Mouse (Mus musculus) cerebellum, adult 2 months (tissue): Measurements from ENCODE around the gene Zfp57. TPM values are rescaled to one million over a fixed set of nuclear protein-coding genes. Genes with fewer than 3 reads are reported as not detected.

Source experiments
- DNase-seq, 2 experiments: peaks; one replicate each; pipeline ENCODE4 v3.0.0; 2021
- H3K27ac ChIP-seq: fragments of 200-500 bp; 2 replicates; pipeline ENCODE4 v1.5.1; 2012; ENCODE audit warnings: low read length, control low read depth, inconsistent platforms; ENCODE audit not compliant: insufficient read depth
- H3K27me3 ChIP-seq: fragments of 200-500 bp; 2 replicates; pipeline ENCODE4 v1.6.1; 2012; ENCODE audit warnings: inconsistent platforms, mild to moderate bottlenecking, low read length, moderate library complexity; ENCODE audit not compliant: control insufficient read depth, insufficient read depth
- H3K4me1 ChIP-seq: fragments of 200-500 bp; 2 replicates; pipeline ENCODE4 v1.6.1; 2011; ENCODE audit warnings: low read length; ENCODE audit not compliant: control insufficient read depth, insufficient read depth
- H3K4me3 ChIP-seq: fragments of 200-500 bp; replicated peaks from 2 replicates; pipeline ENCODE3; 2011; ENCODE audit warnings: mild to moderate bottlenecking, low read depth, low read length, control low read depth; ENCODE audit not compliant: insufficient read depth
- CTCF ChIP-seq: fragments of 200-500 bp; IDR thresholded peaks from 2 replicates; pipeline ENCODE4 v1.5.1; 2011; ENCODE audit warnings: low read depth, mild to moderate bottlenecking, control low read depth, low read length, moderate library complexity, borderline replicate concordance; ENCODE audit not compliant: insufficient read depth
- POLR2A ChIP-seq: fragments of 200-500 bp; IDR thresholded peaks from 2 replicates; pipeline ENCODE4 v1.6.1; 2011; ENCODE audit warnings: low read length, control low read depth, borderline replicate concordance; ENCODE audit not compliant: insufficient read depth
- WGBS: fragments of 180-500 bp; shearing (Covaris S2); methylation state at CpG from one replicate; pipeline ENCODE4 v1.1.7; 2018; 5-methylcytosine and 5-hydroxymethylcytosine counted together
- polyA plus RNA-seq: library from polyadenylated mRNA; depleted of rRNA; stranded (reverse); fragments of >200 nt; gene quantifications from 2 replicates; pipeline ENCODE4 v1.2.3, GENCODE M21; 2012

The Zfp57 gene
- polyA plus RNA-seq, 1 experiment, result 10.3 TPM

GRCm38 (mm10) chr17:37022628-37023576 lies 21.9 kb downstream of the Zfp57 start, which contains the start of gene Mog:
TSS of gene Mog (minus strand) at chr17:37023398.
- Histone ChIP-seq H3K27me3 (no peaks in the 10 kb centered on the region), H3K4me3 (peak within 1 kb of the TSS; percentile 41), H3K4me1 (no peaks in the 10 kb centered on the region), H3K27ac (no peak within 1 kb of the TSS; the same call in 1 of the 2 replicates)
- WGBS, result 76% methylated on average over 9 of the region's 9 CpGs
- peak in 1 of 2 experiments; percentile 23 for DNase-seq
- TF ChIP-seq POLR2A, result no peak
- TF ChIP-seq CTCF, result no peak

DNA sequence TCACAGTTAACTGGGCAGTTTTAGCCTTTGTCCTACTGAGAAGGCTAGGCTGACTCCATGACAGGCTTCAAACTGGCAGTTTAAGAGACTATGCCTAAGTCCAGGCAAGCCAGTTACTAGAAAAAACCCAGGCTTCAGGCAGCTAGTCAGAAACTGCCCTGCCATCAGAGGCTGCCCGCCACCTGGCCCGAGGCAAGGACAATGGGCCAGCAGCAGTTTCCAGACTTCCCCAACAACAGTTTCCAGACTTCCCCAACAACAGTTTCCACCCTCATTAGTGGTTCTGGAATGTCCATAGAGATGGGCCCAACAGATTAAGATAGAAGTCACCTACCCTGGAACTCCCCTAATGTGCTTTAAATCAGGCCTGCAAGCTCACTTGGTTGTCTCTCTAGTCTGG lies 25.5 kb downstream of the Zfp57 start:
- no peak for DNase-seq
- Histone ChIP-seq H3K27ac (no peak overlapping the region), H3K27me3 (no peaks in the 10 kb centered on the region), H3K4me1 (no peaks in the 10 kb centered on the region), H3K4me3 (no peak overlapping the region)
- WGBS, result 72% methylated on average over 2 of the region's 2 CpGs
- TF ChIP-seq CTCF (no peak), POLR2A (no peak)

GRCm38 (mm10) chr17:37027486-37027885 lies 26.5 kb downstream of the Zfp57 start:
- no peak for DNase-seq
- Histone ChIP-seq H3K4me3 (no peak overlapping the region), H3K27me3 (no peaks in the 10 kb centered on the region), H3K4me1 (no peaks in the 10 kb centered on the region), H3K27ac (no peak overlapping the region)
- 99% methylated on average over 4 of the region's 4 CpGs for WGBS
- TF ChIP-seq POLR2A, result no peak

- 12% methylated on average over 10 of the region's 10 CpGs for WGBS
- H3K27ac ChIP-seq, result peak overlapping the region; percentile 94
- H3K4me3 ChIP-seq, result peak overlapping the region; percentile 96
- H3K27me3 ChIP-seq, result no peaks in the 10 kb centered on the region
- no peak for TF ChIP-seq CTCF
- no peaks in the 10 kb centered on the region for H3K4me1 ChIP-seq
- no peak for DNase-seq
Observed at GRCm38 (mm10) chr17:37028212-37028611, 27.2 kb downstream of the Zfp57 start.

DNA sequence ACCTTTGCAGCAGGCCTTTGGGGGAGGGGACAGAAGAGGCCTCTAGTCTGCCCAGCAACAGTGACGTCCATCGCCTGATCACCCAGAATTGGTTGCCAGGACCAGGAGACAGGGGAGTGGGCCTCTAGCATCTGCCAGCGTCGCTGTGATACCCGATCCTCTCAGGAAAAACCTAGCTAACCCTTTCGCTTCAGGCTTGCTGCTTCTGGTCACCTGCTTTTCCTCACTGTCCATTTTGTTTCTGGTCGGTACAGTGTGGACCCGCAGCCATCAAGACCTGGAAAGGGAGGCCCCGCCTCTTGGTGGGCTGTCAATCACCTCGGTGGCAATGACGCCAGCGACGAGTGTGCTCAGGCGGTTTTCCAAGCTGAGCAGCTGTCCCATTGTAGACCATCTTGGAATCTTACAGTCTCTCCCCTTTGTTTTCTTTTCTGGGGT lies 27.7 kb downstream of the Zfp57 start:
- Histone ChIP-seq H3K4me3 (peak overlapping the region; percentile 96), H3K27ac (peak overlapping the region; percentile 94), H3K4me1 (no peaks in the 10 kb centered on the region), H3K27me3 (no peaks in the 10 kb centered on the region)
- DNase-seq, result peak; percentile 95 to 97
- TF ChIP-seq POLR2A (peak; percentile 52; the same call in 1 of the 2 replicates), CTCF (no peak)
- WGBS, result under 1% methylated on average over 14 of the region's 14 CpGs

- H3K4me1 ChIP-seq, result no peaks in the 10 kb centered on the region
- TF ChIP-seq POLR2A (no peak), CTCF (no peak)
- 73% methylated on average over 8 of the region's 8 CpGs for WGBS
- peak overlapping the region; percentile 94; the same call in 1 of the 2 replicates for H3K27ac ChIP-seq
- no peak for DNase-seq
- H3K27me3 ChIP-seq, result no peaks in the 10 kb centered on the region
- H3K4me3 ChIP-seq, result no peak overlapping the region
Observed at GRCm38 (mm10) chr17:37029162-37029561, 28.2 kb downstream of the Zfp57 start.

DNA sequence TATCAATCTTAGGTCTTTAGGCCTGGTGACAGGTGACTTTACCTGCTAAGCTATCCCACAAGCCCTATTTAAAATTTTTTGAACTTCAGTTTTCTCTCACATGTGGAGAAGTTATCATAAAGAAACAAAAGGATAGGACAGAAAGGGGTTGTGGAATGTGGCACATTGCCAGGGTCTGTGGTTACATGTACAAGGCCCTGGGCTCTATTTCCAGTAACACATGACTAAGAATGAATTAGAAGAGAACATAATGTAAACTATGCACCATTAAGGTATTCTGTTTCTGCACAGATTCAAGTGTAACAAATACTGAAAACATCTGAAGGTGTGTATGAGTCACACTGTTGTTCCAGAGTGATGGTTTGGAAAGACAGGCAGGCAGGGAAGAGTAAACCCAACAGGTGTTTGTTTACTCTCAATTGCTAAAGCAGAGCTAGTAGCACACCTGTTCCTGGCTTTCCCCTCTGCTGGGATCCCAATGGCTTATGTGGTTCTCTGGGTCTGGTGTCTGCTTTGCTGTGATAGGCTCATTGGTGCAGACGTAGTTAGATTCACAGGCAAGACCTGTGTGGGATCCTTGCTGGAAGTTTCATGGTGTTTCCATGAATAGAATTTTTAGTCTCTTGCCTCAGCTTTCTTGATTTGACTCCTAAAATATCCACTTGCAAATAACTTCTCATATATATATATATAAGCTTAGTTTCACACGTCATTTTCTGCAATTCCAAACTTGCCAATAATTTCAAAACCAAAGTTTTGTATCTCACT lies 38.3 kb downstream of the Zfp57 start:
- DNase-seq, result no peak
- Histone ChIP-seq H3K4me3 (no peak overlapping the region), H3K27me3 (no peaks in the 10 kb centered on the region), H3K27ac (no peak overlapping the region), H3K4me1 (no peaks in the 10 kb centered on the region)
- TF ChIP-seq POLR2A (no peak), CTCF (no peak)
- WGBS, result 76% methylated on average over 2 of the region's 2 CpGs
